Mouse (Mus musculus): ENCODE measurements around the gene Gng12.
A peak's percentile ranks its signal among the peaks of the same experiment; 100 is the strongest.

Gene Gng12

DNA sequence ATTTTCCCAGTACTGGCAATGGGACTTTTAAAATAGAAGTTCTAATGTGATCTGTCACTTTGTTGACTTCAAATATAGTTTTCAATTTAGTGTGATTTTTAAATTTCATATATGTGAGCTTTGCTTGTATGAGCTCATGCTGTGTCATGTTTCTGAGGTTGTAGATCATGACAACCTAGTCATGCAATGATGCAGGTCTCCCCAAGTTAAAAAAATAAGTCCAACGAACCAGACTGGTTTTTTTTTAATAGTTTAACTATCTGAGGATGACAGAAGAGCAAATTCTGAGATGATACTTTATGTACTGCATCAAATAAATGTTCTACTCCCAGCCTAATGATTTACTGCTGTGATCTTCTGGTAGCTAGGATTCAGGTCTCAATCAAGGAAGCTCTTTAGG is 153.9 kb downstream of the Gng12 start:
- no peak for DNase-seq (ENCODE audit: low read depth, low spot score)

DNA sequence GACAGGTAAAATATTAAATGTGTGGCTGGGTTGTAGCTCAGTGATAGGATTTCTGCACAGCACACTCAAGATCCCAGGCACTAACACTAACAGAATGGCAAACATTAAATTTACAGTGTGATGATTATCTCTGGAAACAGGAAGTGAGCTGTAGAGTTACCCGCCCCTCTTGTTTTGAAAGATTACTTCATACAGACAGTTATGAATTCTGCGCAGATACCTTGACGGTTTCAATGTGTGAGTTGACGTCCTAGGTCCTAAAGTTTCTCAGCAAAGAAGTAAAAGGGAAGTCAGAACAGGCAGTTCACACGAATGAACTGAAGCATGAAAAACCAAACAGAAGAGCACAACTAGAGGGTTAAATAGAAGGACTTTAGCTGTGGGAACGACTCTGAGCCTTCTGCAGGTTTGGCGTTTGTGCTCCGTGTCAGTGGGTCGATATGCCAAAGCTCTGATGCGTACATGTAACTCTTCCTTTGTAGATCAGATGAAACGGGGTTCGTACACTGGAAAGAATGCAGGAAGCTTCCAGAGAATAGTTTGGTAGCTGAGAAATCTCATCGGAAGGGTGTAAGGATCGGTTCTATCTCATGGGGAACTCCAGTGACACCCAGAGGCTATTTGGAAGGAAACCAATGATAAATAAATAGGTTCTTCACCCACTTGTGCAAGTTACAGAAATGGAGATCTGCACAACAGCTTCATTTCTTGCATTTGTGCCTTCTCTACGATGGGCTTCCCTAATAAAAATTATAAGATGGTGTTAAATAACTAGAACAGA is 160.1 kb downstream of the Gng12 start:
- DNase-seq (ENCODE audit: low read depth, low spot score) = no peak

DNA sequence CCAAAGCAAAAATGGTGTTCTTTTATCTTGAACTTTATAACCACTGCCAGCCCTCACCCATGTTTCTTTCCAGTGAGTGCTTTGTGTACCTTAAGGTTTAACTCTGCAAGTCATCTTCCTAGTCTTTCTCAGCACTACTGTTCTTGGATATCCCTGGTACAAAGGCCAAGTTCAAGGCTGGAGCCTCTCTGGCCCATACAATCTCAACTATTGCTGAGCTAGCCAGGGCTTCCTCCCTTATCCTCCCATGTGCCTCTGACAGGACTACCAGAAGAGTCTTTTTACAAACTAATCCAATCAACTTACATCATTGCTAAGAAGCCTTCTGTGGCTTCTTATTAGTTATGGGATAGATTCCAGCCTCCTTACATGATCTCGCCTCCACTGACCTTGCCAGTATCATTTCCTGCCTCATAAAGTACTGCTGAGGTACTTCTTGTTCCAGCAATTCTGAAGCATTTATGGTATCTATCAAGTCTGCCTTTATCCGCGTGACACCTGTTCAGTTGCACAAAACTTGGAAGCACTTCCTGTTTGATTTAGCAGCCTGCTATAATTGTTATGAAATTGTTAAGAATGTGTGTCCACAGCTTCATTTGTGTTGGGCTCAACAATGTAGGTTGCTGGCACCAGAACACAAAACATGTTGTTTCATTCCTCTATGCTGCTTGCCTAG is 160.8 kb downstream of the Gng12 start:
- DNase-seq (ENCODE audit: low read depth, low spot score) = no peak

DNA sequence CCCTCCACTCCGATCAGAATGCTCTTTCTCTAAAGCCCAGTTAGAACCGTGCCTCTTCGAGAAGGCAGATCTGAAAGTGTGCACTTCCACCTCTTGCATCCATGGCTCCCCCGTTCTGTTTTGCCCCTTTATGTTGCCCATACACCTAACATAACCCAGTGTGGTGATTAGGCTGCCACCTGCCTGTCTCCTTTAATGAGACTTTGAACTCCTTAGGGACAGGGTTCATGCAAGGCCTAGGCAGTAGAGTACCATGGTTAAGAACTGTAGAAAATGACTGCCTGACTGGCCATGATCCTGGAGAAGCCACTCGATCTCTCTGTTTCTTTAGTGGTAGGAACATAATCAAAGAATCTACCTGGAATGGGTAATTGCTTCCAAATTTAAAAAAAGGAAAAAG is 161.4 kb downstream of the Gng12 start:
- no peak for DNase-seq (ENCODE audit: low read depth, low spot score)

DNA sequence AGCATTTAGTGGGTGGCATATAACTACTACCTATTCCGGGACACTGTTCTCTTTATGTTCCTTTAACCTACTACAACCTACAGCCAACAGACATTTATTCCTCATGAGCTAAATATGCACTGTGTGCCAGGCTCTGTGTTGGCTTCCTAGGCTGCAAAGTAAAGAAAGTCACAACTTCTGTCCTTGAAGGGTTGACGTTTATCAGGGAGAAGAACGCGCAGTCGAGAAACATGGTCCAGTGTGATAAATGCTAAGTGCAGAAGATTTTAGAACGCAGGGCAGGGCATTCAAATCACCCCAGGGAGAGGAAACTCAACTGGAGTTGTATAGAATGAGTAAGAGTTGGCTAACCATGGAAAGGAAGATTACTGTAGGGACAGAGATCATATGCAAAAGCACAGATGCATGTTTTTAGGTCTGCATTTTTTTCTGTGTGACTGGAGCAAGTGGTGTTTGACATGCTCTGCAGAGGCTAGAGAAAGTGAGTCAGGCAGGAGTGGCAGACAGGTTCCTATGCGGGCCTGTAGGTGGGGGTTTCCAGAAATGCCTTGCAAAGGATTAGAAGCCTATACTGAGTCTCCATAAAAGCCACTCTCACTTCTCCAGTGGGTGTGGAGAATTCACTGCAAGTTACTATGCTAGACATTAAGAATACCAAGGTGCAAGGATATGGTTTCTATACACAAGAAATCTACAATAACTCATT is 161.9 kb downstream of the Gng12 start:
- no peak for DNase-seq (ENCODE audit: low read depth, low spot score)

DNA sequence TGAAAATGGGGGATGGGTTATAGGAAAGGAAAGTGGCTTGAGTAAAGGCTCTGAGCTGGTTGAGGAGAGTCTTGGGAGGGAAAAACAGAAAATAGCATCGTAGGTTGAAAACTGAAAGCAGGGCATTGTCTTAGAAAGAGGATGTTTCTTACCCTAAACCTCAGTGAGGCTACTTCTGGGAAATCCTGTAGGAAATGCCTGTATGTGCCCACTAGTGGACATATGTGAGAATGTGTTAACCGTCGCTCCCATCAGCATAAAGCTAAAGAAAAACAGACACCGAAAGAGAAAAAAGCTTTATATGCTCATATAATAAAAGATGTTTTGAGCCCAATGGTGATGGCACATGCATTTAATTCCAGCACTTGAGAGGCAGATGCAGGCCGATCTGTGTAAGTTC is 163.9 kb downstream of the Gng12 start:
- peak; percentile 46 for DNase-seq (ENCODE audit: low read depth, low spot score)

DNA sequence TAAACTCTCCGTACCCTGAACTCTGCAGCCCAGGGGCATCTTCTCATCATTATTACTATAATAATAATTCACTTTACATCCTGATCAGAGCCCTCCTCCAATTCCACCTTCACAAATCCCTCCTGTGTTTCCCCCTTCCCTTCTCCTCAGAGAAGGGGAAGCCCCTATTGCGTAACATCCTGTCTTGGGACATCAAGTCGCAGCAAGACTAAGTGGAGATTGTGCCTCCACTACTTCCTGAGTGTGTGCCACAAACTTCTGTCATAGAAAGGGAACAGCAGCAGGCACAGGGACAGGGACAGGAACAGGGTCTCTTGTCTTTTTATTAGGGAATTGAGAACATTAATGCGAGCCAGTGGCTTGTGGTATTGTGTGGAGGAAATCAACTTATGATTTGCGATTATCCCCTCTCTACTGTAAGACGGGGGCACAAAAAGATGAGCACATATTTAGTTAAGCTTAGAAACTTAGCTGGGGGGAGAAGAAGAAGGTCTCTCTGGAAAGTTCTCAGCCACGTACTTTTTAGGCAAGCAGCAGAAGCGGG is 173.1 kb downstream of the Gng12 start:
- DNase-seq (ENCODE audit: low read depth, low spot score) = no peak

DNA sequence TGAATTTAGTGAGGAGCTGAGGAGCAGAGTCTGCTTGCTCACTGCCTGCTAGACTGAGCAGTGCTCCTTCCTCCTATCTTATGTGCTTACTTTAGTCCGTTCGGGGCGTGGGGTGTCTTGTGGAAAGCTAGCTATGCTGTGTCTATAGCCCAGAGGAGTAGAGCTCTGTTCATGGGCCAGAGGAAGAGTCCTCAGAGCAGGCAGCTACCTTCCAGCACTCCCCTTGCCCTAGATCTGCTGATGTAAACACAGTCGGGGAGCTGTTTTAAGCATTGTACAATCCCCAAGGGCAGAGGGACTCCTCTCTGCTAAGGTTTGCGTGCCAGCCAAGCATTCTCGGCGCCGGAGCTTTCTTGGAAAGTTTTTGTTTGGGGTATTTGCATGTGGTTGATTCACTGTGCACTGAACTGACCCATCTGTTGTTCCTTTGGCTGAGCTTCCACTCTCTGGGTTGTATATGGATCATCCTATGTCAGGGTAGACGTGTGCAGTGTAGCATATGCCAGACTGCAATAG is 173.7 kb downstream of the Gng12 start:
- peak; percentile 14 for DNase-seq (ENCODE audit: low read depth, low spot score)
